Mouse (Mus musculus) myocyte (in vitro differentiated cells): Measurements from ENCODE around the gene Ankrd63. TPM values are rescaled to one million over a fixed set of nuclear protein-coding genes. Genes with fewer than 3 reads are reported as not detected.

Source experiments
- H3K27me3 ChIP-seq: one replicate; pipeline ENCODE4 v1.6.1; 2011; ENCODE audit not compliant: control insufficient read depth, insufficient read depth, insufficient read length
- H3K36me3 ChIP-seq: one replicate; pipeline ENCODE4 v1.6.1; 2011; ENCODE audit not compliant: control insufficient read depth, insufficient read depth
- H3K4me2 ChIP-seq: one replicate; pipeline ENCODE4 v1.6.1; 2011; ENCODE audit warnings: low read depth, control low read depth
- H3K4me3 ChIP-seq: one replicate; pipeline ENCODE4 v1.5.1; 2011; ENCODE audit warnings: mild to moderate bottlenecking, control low read depth, moderate library complexity
- H3K79me2 ChIP-seq: one replicate; pipeline ENCODE4 v1.6.1; 2011; ENCODE audit not compliant: control insufficient read depth, insufficient read depth
- H3ac ChIP-seq: one replicate; pipeline ENCODE4 v1.6.1; 2011; ENCODE audit not compliant: control insufficient read depth, insufficient read length
- CEBPB ChIP-seq: IDR thresholded peaks from 2 replicates; pipeline ENCODE4 v1.6.1; 2011; ENCODE audit warnings: mild to moderate bottlenecking, moderate library complexity; ENCODE audit not compliant: poor library complexity, insufficient read depth, severe bottlenecking
- E2F4 ChIP-seq: IDR thresholded peaks from one replicate; pipeline ENCODE4 v1.6.1; 2011; ENCODE audit warnings: mild to moderate bottlenecking, control low read depth, moderate library complexity; ENCODE audit not compliant: insufficient read depth
- MAX ChIP-seq: IDR thresholded peaks from one replicate; pipeline ENCODE4 v1.6.1; 2011; ENCODE audit warnings: low read depth, mild to moderate bottlenecking, control low read depth
- MYOD1 ChIP-seq, 3 experiments: IDR thresholded peaks; one replicate each; pipeline ENCODE4 v1.6.1; 2011; ENCODE audit warnings: control low read depth in 2 of 3, low read depth in 2 of 3, mild to moderate bottlenecking in 2 of 3, moderate library complexity in 1 of 3; ENCODE audit not compliant: insufficient read length in 2 of 3, control insufficient read depth in 1 of 3
- MYOG ChIP-seq, 3 experiments: IDR thresholded peaks; one replicate each; pipeline ENCODE4 v1.6.1; 2011; ENCODE audit warnings: control low read depth in 2 of 3, low read depth in 2 of 3, mild to moderate bottlenecking in 2 of 3; ENCODE audit not compliant: insufficient read length in 2 of 3, control insufficient read depth in 1 of 3, insufficient read depth in 1 of 3
- POLR2A ChIP-seq: IDR thresholded peaks from one replicate; pipeline ENCODE4 v1.6.1; 2011; ENCODE audit warnings: low read depth, mild to moderate bottlenecking, control low read depth, moderate library complexity; ENCODE audit not compliant: insufficient read length
- POLR2AphosphoS2 ChIP-seq: IDR thresholded peaks from one replicate; pipeline ENCODE4 v1.6.1; 2011; ENCODE audit warnings: low read depth, control low read depth; ENCODE audit not compliant: insufficient read length
- REST ChIP-seq: IDR thresholded peaks from one replicate; pipeline ENCODE4 v1.6.1; 2011; ENCODE audit warnings: mild to moderate bottlenecking, control low read depth, moderate library complexity; ENCODE audit not compliant: insufficient read depth, insufficient read length
- SRF ChIP-seq: IDR thresholded peaks from one replicate; pipeline ENCODE4 v1.6.1; 2011; ENCODE audit warnings: low read depth; ENCODE audit not compliant: control insufficient read depth, insufficient read length
- TCF12 ChIP-seq: IDR thresholded peaks from one replicate; pipeline ENCODE4 v1.6.1; 2011; ENCODE audit warnings: mild to moderate bottlenecking, control low read depth; ENCODE audit not compliant: poor library complexity, insufficient read depth, severe bottlenecking
- TCF3 ChIP-seq: IDR thresholded peaks from one replicate; pipeline ENCODE4 v1.6.1; 2011; ENCODE audit warnings: low read depth, control low read depth; ENCODE audit not compliant: insufficient read length
- USF1 ChIP-seq: IDR thresholded peaks from one replicate; pipeline ENCODE4 v1.6.1; 2011; ENCODE audit warnings: low read depth, mild to moderate bottlenecking, control low read depth, moderate library complexity
- polyA plus RNA-seq: library from polyadenylated mRNA; unstranded; fragments of >200 nt; fragmentation: generic; extraction: Trizol; gene quantifications from one replicate; pipeline ENCODE4 v1.2.1, GENCODE M21; 2012; ENCODE audit warnings: missing spikeins

The Ankrd63 gene
- polyA plus RNA-seq, 1 experiment, result 0.01 TPM

DNA sequence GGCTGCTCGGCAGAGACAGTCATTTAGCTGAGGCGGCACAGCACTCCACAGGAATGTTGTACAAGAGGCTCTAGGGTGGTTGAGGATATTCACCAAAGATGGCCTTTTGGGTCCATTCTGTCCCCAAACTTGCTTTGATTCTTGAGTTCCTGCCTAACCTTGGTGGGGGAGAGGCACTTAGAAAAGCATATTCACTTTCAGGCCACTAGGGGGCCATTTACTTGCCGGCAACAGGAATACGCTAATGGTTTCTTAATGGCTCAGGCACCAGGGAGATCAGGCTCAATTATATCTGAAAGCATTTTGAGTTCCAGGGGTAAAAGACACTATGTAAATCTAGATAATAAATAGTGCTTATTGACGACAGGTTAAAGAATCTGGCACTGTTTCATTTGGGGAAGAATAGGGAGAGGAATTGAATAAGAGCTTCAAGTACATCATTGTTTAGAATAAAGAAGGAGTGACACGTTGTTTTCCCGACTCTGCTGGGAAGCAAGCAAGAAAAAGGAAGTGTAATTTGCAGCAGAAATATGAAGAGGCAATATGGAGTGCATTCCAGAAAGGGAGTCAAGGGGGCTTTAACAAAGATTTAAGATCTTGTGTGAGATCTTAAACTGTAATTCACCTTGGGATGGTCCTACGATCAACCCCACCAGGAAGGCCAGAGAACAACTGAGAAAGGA lies 39.6 kb upstream of the Ankrd63 start:
- Histone ChIP-seq H3K79me2 (no peaks in the 10 kb centered on the region), H3K4me3 (no peak overlapping the region)

DNA sequence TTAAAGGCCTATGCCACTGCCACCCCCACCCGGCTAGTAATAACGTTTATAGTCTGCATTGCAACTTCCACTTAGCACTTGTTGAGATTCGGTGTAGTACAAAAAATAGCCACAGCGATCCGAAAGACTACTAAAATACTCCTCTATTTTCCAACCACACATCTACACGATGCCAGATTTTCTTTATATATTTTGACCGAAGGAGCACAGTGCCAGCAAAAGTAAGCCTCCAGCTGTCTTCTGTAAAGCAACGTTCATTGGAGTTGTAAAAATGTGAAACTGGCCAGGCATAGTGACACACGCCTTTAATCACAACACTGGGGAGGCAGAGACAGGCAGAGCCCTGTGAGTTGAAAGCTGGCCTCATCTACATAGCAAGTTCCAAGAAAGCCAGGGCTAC lies 37.4 kb upstream of the Ankrd63 start:
- TF ChIP-seq CEBPB (no peak), MYOG (IDR thresholded peaks at IDR 0.05; ENCODE audit: control insufficient read depth in 1 of 3, insufficient read depth in 1 of 3, insufficient read length in 2 of 3, low read depth in 2 of 3) (peak in 1 of 3 experiments; percentile 43)
- no peak overlapping the region for H3ac ChIP-seq
- no peaks in the 10 kb centered on the region for H3K36me3 ChIP-seq
- H3K79me2 ChIP-seq, result no peaks in the 10 kb centered on the region
- H3K4me3 ChIP-seq, result no peak overlapping the region
- peaks cover under 1% of the 10 kb centered on the region for H3K27me3 ChIP-seq
- H3K4me2 ChIP-seq, result no peak overlapping the region

More for the DNA sequence above, 39.6 kb upstream of the Ankrd63 start:
- no peaks in the 10 kb centered on the region for H3K27me3 ChIP-seq
- TF ChIP-seq POLR2A, result no peak
- no peak for TF ChIP-seq MAX
- TF ChIP-seq CEBPB, result no peak
- no peak for TF ChIP-seq SRF
- TF ChIP-seq REST, result no peak
- TF ChIP-seq MYOD1 (IDR thresholded peaks at IDR 0.05; ENCODE audit: control insufficient read depth in 1 of 3, insufficient read length in 2 of 3, low read depth in 2 of 3), result no peak
- no peak for TF ChIP-seq USF1
- no peak for TF ChIP-seq POLR2AphosphoS2
- TF ChIP-seq MYOG (IDR thresholded peaks at IDR 0.05; ENCODE audit: control insufficient read depth in 1 of 3, insufficient read depth in 1 of 3, insufficient read length in 2 of 3, low read depth in 2 of 3), result no peak
- TF ChIP-seq E2F4, result no peak
- no peak for TF ChIP-seq TCF12
- no peak for TF ChIP-seq TCF3
- H3K36me3 ChIP-seq, result no peaks in the 10 kb centered on the region
- H3ac ChIP-seq, result no peak overlapping the region
- no peak overlapping the region for H3K4me2 ChIP-seq

DNA sequence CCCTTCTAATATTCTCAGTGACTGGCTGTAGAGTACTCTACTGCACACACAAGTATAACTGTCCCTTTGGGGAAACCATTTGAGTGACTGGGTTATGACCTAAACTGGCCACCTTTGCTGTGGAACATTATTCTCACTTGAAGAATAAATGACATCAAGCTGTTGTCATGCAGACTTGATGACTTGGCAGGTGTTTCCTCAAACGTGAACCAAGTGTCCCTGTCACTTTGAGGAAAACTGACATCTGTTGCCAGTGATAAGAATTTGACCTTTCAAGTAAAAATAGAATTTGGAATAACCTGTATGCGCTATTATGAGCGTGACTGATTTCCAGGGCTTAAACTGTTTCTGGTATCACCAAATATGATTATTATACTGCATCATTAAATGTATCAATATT lies 36.6 kb upstream of the Ankrd63 start:
- H3ac ChIP-seq, result no peak overlapping the region
- no peak for TF ChIP-seq E2F4
- peak in 1 of 3 experiments; percentile 2 for TF ChIP-seq MYOD1 (IDR thresholded peaks at IDR 0.05; ENCODE audit: control insufficient read depth in 1 of 3, insufficient read length in 2 of 3, low read depth in 2 of 3)
- peaks cover 6% of the 10 kb centered on the region for H3K27me3 ChIP-seq
- H3K4me3 ChIP-seq, result no peak overlapping the region
- H3K36me3 ChIP-seq, result no peaks in the 10 kb centered on the region
- no peaks in the 10 kb centered on the region for H3K79me2 ChIP-seq
- H3K4me2 ChIP-seq, result no peak overlapping the region

DNA sequence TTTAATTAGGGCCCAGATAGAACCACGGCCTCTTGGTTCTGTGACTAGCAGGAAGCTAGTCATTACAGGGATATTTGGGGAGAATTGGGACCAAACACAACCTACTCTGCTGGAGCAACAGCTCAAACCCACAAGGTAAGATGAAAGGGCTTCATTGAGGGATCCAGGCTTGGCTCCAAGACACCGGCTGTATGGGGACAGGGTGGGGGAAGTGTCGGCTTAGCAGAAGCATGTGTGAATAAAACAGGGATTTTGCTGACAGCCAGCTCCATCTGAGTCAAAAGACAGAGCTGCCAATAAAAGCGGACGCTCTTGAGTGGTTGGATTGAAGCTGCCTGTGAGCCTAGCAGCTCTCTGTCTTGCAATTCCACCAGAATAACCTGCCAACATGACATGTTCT lies 29.6 kb upstream of the Ankrd63 start:
- H3ac ChIP-seq, result no peak overlapping the region
- peaks cover 17% of the 10 kb centered on the region for H3K27me3 ChIP-seq
- TF ChIP-seq TCF3 (no peak), MYOG (IDR thresholded peaks at IDR 0.05; ENCODE audit: control insufficient read depth in 1 of 3, insufficient read depth in 1 of 3, insufficient read length in 2 of 3, low read depth in 2 of 3) (no peak), MAX (no peak), POLR2AphosphoS2 (no peak), REST (no peak), SRF (no peak), MYOD1 (IDR thresholded peaks at IDR 0.05; ENCODE audit: control insufficient read depth in 1 of 3, insufficient read length in 2 of 3, low read depth in 2 of 3) (no peak)
- H3K36me3 ChIP-seq, result no peaks in the 10 kb centered on the region
- H3K4me2 ChIP-seq, result no peak overlapping the region
- H3K4me3 ChIP-seq, result no peak overlapping the region
- no peaks in the 10 kb centered on the region for H3K79me2 ChIP-seq

DNA sequence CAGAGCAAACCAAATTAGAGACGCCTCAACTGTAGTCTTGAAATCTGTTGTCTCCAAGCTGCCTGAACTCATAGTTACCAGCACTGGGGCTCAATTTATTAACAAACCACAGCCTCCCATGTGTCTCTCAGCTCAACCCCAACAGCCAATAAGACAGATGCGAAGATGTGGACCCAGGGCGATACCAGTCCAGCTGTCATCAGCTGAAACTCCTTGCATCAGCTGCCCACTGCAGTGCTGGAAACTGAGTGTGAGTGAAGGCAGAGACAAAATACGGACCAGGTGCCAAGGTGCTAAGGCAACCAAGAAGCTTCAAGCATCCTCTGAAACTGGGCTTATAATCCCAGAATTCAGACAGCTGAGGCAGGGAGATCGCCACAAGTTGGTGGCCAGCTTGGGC lies 28.2 kb upstream of the Ankrd63 start:
- H3K79me2 ChIP-seq, result no peaks in the 10 kb centered on the region
- no peaks in the 10 kb centered on the region for H3K36me3 ChIP-seq
- no peak overlapping the region for H3ac ChIP-seq
- peaks cover 24% of the 10 kb centered on the region for H3K27me3 ChIP-seq
- H3K4me3 ChIP-seq, result no peak overlapping the region
- TF ChIP-seq USF1 (no peak), REST (no peak), MYOD1 (IDR thresholded peaks at IDR 0.05; ENCODE audit: control insufficient read depth in 1 of 3, insufficient read length in 2 of 3, low read depth in 2 of 3) (no peak), POLR2A (no peak), CEBPB (no peak), TCF12 (no peak)
- H3K4me2 ChIP-seq, result no peak overlapping the region
